Mouse (Mus musculus): ENCODE data around the gene Tmem82. TPM values are rescaled to one million over a fixed set of nuclear protein-coding genes. Genes with fewer than 3 reads are reported as not detected.

Gene Tmem82
- polyA plus RNA-seq, 1 experiment from 2014 or later = 0.52 TPM

Other genes starting within 250 kb of the Tmem82 start
- gene Clcnka, start 219.9 kb downstream of the Tmem82 start, polyA plus RNA-seq (2014; fragmentation: Nextera tagmentation; extraction: Ambion mirVana) = 0.22 and 0.33 TPM in 2 replicates
- not detected in 2 replicates for gene Clcnkb, start 202.6 kb downstream of the Tmem82 start, polyA plus RNA-seq (2014; fragmentation: Nextera tagmentation; extraction: Ambion mirVana)
- not detected in 2 replicates for gene Hspb7, start 197.9 kb downstream of the Tmem82 start, polyA plus RNA-seq (2014; fragmentation: Nextera tagmentation; extraction: Ambion mirVana)
- gene Srarp, start 182.5 kb downstream of the Tmem82 start, polyA plus RNA-seq (2014; fragmentation: Nextera tagmentation; extraction: Ambion mirVana) = not detected in 2 replicates
- 38.9 and 40.4 TPM in 2 replicates for gene Zbtb17, start 174.0 kb downstream of the Tmem82 start, polyA plus RNA-seq (2014; fragmentation: Nextera tagmentation; extraction: Ambion mirVana)
- gene Spen, start 80.0 kb downstream of the Tmem82 start, polyA plus RNA-seq (2014; fragmentation: Nextera tagmentation; extraction: Ambion mirVana) = 17.6 and 22.0 TPM in 2 replicates
- gene Fblim1, start 12.5 kb downstream of the Tmem82 start, polyA plus RNA-seq (2014; fragmentation: Nextera tagmentation; extraction: Ambion mirVana) = 29.1 and 31.1 TPM in 2 replicates
- not detected in 2 replicates for gene Slc25a34, start 5.2 kb upstream of the Tmem82 start, polyA plus RNA-seq (2014; fragmentation: Nextera tagmentation; extraction: Ambion mirVana)
- 2.5 and 3.0 TPM in 2 replicates for gene Plekhm2, start 46.3 kb upstream of the Tmem82 start, polyA plus RNA-seq (2014; fragmentation: Nextera tagmentation; extraction: Ambion mirVana)
- 1.9 and 2.0 TPM in 2 replicates for gene Rsc1a1, start 67.0 kb upstream of the Tmem82 start, polyA plus RNA-seq (2014; fragmentation: Nextera tagmentation; extraction: Ambion mirVana)
- 15.0 and 18.9 TPM in 2 replicates for gene Ddi2, start 104.8 kb upstream of the Tmem82 start, polyA plus RNA-seq (2014; fragmentation: Nextera tagmentation; extraction: Ambion mirVana)
- gene Agmat, start 128.0 kb upstream of the Tmem82 start, polyA plus RNA-seq (2014; fragmentation: Nextera tagmentation; extraction: Ambion mirVana) = 0.14 TPM in 1 of 2 replicates, not detected in the other
- gene Dnajc16, start 172.3 kb upstream of the Tmem82 start, polyA plus RNA-seq (2014; fragmentation: Nextera tagmentation; extraction: Ambion mirVana) = 4.9 and 5.4 TPM in 2 replicates
- 17.3 and 17.6 TPM in 2 replicates for gene Casp9, start 175.0 kb upstream of the Tmem82 start, polyA plus RNA-seq (2014; fragmentation: Nextera tagmentation; extraction: Ambion mirVana)
- gene Cela2a, start 207.5 kb upstream of the Tmem82 start, polyA plus RNA-seq (2014; fragmentation: Nextera tagmentation; extraction: Ambion mirVana) = not detected in 2 replicates
- not detected in 2 replicates for gene Ctrc, start 227.7 kb upstream of the Tmem82 start, polyA plus RNA-seq (2014; fragmentation: Nextera tagmentation; extraction: Ambion mirVana)

All from hindbrain, embryonic 11.5 days (tissue).